Mouse (Mus musculus): ENCODE data around the gene Zbtb43. TPM values are rescaled to one million over a fixed set of nuclear protein-coding genes. Genes with fewer than 3 reads are reported as not detected.

Zbtb43 gene
- polyA plus RNA-seq, 1 experiment: 16.7 TPM

GRCm38 (mm10) chr2:33444358-33444757 is 24.0 kb downstream of the Zbtb43 start:
- 86% methylated on average over 5 of the region's 5 CpGs for WGBS

GRCm38 (mm10) chr2:33442701-33443100 is 25.7 kb downstream of the Zbtb43 start:
- DNase-seq: no peak
- no peaks in the 10 kb centered on the region for H3K4me1 ChIP-seq (replicated peaks; ENCODE audit: control insufficient read depth, insufficient read depth, low read length)
- no peaks in the 10 kb centered on the region for H3K27me3 ChIP-seq (ENCODE audit: control insufficient read depth, insufficient read depth, low read length)
- no peak overlapping the region for H3K27ac ChIP-seq (ENCODE audit: control insufficient read depth, insufficient read depth, low read length)
- TF ChIP-seq CTCF (IDR thresholded peaks at IDR 0.05; ENCODE audit: borderline replicate concordance, control insufficient read depth, extremely low read depth, insufficient read depth, low read length, poor library complexity) (no peak), POLR2A (IDR thresholded peaks at IDR 0.05; ENCODE audit: control insufficient read depth, extremely low read depth, insufficient read depth, low read length, poor library complexity) (no peak)
- H3K36me3 ChIP-seq (ENCODE audit: control insufficient read depth, insufficient read depth, low read length): no peaks in the 10 kb centered on the region
- no peak overlapping the region for H3K4me3 ChIP-seq (ENCODE audit: control insufficient read depth, insufficient read depth, low read length)
- whole genome bisulfite sequencing: 70% methylated on average over 4 of the region's 4 CpGs

More at GRCm38 (mm10) chr2:33444358-33444757, 24.0 kb downstream of the Zbtb43 start:
- Histone ChIP-seq H3K27me3 (ENCODE audit: control insufficient read depth, insufficient read depth, low read length) (no peaks in the 10 kb centered on the region), H3K36me3 (ENCODE audit: control insufficient read depth, insufficient read depth, low read length) (peaks cover 2% of the 10 kb centered on the region; the same call in 1 of the 2 replicates), H3K4me3 (ENCODE audit: control insufficient read depth, insufficient read depth, low read length) (no peak overlapping the region), H3K27ac (ENCODE audit: control insufficient read depth, insufficient read depth, low read length) (no peak overlapping the region), H3K4me1 (replicated peaks; ENCODE audit: control insufficient read depth, insufficient read depth, low read length) (no peaks in the 10 kb centered on the region)
- TF ChIP-seq POLR2A (IDR thresholded peaks at IDR 0.05; ENCODE audit: control insufficient read depth, extremely low read depth, insufficient read depth, low read length, poor library complexity) (no peak), CTCF (IDR thresholded peaks at IDR 0.05; ENCODE audit: borderline replicate concordance, control insufficient read depth, extremely low read depth, insufficient read depth, low read length, poor library complexity) (no peak)
- DNase-seq: no peak

- Histone ChIP-seq H3K27me3 (ENCODE audit: control insufficient read depth, insufficient read depth, low read length) (no peaks in the 10 kb centered on the region), H3K4me3 (ENCODE audit: control insufficient read depth, insufficient read depth, low read length) (no peak overlapping the region), H3K4me1 (replicated peaks; ENCODE audit: control insufficient read depth, insufficient read depth, low read length) (no peaks in the 10 kb centered on the region), H3K27ac (ENCODE audit: control insufficient read depth, insufficient read depth, low read length) (no peak overlapping the region), H3K36me3 (ENCODE audit: control insufficient read depth, insufficient read depth, low read length) (no peaks in the 10 kb centered on the region)
- DNase-seq: peak; percentile 13
- TF ChIP-seq CTCF (IDR thresholded peaks at IDR 0.05; ENCODE audit: borderline replicate concordance, control insufficient read depth, extremely low read depth, insufficient read depth, low read length, poor library complexity): no peak
- TF ChIP-seq POLR2A (IDR thresholded peaks at IDR 0.05; ENCODE audit: control insufficient read depth, extremely low read depth, insufficient read depth, low read length, poor library complexity): no peak
- WGBS: 26% methylated on average over 4 of the region's 4 CpGs
Observed at GRCm38 (mm10) chr2:33440893-33441292, 27.5 kb downstream of the Zbtb43 start.

- TF ChIP-seq POLR2A (IDR thresholded peaks at IDR 0.05; ENCODE audit: control insufficient read depth, extremely low read depth, insufficient read depth, low read length, poor library complexity) (no peak), CTCF (IDR thresholded peaks at IDR 0.05; ENCODE audit: borderline replicate concordance, control insufficient read depth, extremely low read depth, insufficient read depth, low read length, poor library complexity) (no peak)
- 54% methylated on average over 9 of the region's 9 CpGs for WGBS
Observed at GRCm38 (mm10) chr2:33439980-33440670, 28.2 kb downstream of the Zbtb43 start.

GRCm38 (mm10) chr2:33439471-33439881 is 28.9 kb downstream of the Zbtb43 start:
- TF ChIP-seq CTCF (IDR thresholded peaks at IDR 0.05; ENCODE audit: borderline replicate concordance, control insufficient read depth, extremely low read depth, insufficient read depth, low read length, poor library complexity): no peak
- TF ChIP-seq POLR2A (IDR thresholded peaks at IDR 0.05; ENCODE audit: control insufficient read depth, extremely low read depth, insufficient read depth, low read length, poor library complexity): no peak
- Histone ChIP-seq H3K27me3 (ENCODE audit: control insufficient read depth, insufficient read depth, low read length) (no peaks in the 10 kb centered on the region), H3K27ac (ENCODE audit: control insufficient read depth, insufficient read depth, low read length) (no peak overlapping the region), H3K4me1 (replicated peaks; ENCODE audit: control insufficient read depth, insufficient read depth, low read length) (no peaks in the 10 kb centered on the region), H3K4me3 (ENCODE audit: control insufficient read depth, insufficient read depth, low read length) (no peak overlapping the region), H3K36me3 (ENCODE audit: control insufficient read depth, insufficient read depth, low read length) (no peaks in the 10 kb centered on the region)
- WGBS: 45% methylated on average over 8 of the region's 8 CpGs
- DNase-seq: no peak

More at GRCm38 (mm10) chr2:33439980-33440670, 28.2 kb downstream of the Zbtb43 start:
- no peak overlapping the region for H3K4me3 ChIP-seq (ENCODE audit: control insufficient read depth, insufficient read depth, low read length)
- no peaks in the 10 kb centered on the region for H3K4me1 ChIP-seq (replicated peaks; ENCODE audit: control insufficient read depth, insufficient read depth, low read length)
- no peaks in the 10 kb centered on the region for H3K36me3 ChIP-seq (ENCODE audit: control insufficient read depth, insufficient read depth, low read length)
- no peak for DNase-seq
- H3K27me3 ChIP-seq (ENCODE audit: control insufficient read depth, insufficient read depth, low read length): no peaks in the 10 kb centered on the region
- no peak overlapping the region for H3K27ac ChIP-seq (ENCODE audit: control insufficient read depth, insufficient read depth, low read length)

GRCm38 (mm10) chr2:33438377-33438776 is 30.0 kb downstream of the Zbtb43 start:
- no peak overlapping the region for H3K27ac ChIP-seq (ENCODE audit: control insufficient read depth, insufficient read depth, low read length)
- H3K4me1 ChIP-seq (replicated peaks; ENCODE audit: control insufficient read depth, insufficient read depth, low read length): no peaks in the 10 kb centered on the region
- no peaks in the 10 kb centered on the region for H3K36me3 ChIP-seq (ENCODE audit: control insufficient read depth, insufficient read depth, low read length)
- TF ChIP-seq CTCF (IDR thresholded peaks at IDR 0.05; ENCODE audit: borderline replicate concordance, control insufficient read depth, extremely low read depth, insufficient read depth, low read length, poor library complexity): no peak
- no peak for TF ChIP-seq POLR2A (IDR thresholded peaks at IDR 0.05; ENCODE audit: control insufficient read depth, extremely low read depth, insufficient read depth, low read length, poor library complexity)
- H3K27me3 ChIP-seq (ENCODE audit: control insufficient read depth, insufficient read depth, low read length): no peaks in the 10 kb centered on the region
- 92% methylated on average over 2 of the region's 2 CpGs for WGBS
- no peak overlapping the region for H3K4me3 ChIP-seq (ENCODE audit: control insufficient read depth, insufficient read depth, low read length)
- no peak for DNase-seq

Data from thymus, adult 2 months (tissue).